Mouse (Mus musculus): ENCODE data around the gene Elovl1.

The Elovl1 gene

GRCm38 (mm10) chr4:118429215-118429895 is 1.5 kb downstream of the Elovl1 start:
- no peak for DNase-seq

GRCm38 (mm10) chr4:118432332-118432731 is 4.4 kb downstream of the Elovl1 start:
- no peak for DNase-seq

DNA sequence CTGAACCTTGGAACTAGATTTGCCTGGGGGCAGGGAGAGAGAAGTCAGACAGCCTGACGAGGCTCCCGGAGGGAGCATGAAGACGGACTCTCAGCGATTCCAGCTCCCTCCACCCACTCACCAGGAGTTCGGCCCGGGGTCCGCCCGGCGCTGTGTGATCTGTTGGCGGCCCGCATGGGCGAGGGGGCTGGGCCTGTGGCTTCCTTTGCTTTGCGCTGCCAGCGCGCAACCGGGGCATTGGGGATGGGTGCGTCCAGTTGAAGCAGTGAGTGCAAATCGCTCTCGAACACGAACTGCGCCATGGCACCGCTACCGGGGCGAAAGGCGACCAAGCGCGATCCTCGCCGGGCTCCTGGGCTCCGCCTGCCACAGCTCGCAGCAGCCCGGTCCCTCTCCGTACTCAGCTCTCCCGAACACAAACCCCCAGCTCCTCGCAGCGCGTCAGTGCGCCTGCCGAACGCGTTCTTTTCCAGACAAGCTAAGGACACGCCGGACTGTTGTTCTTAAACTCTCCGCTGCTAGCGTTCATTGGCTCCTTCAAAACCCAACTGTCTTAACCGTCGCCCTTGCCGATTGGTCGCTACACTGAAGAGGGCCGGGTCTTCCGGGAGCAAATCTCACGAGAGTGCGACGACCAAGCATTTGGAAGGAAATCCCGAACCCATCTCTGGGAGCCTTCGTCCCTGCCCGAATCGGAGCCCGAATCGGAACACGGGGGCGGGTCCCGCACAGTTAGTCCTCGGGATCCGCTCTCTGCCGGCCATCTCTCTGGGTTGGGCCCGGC is 9.1 kb downstream of the Elovl1 start, which contains the start of gene Cdc20:
Gene Cdc20 (minus strand): TSS at position 533 of the 784 bp plus-strand sequence.
- peak; percentile 91 for DNase-seq

GRCm38 (mm10) chr4:118437829-118438253 is 9.9 kb downstream of the Elovl1 start:
- DNase-seq: no peak

- DNase-seq: peak; percentile 37
Observed at GRCm38 (mm10) chr4:118445088-118445487, 17.2 kb downstream of the Elovl1 start.

GRCm38 (mm10) chr4:118445781-118446414 is 18.0 kb downstream of the Elovl1 start:
- DNase-seq: no peak

DNA sequence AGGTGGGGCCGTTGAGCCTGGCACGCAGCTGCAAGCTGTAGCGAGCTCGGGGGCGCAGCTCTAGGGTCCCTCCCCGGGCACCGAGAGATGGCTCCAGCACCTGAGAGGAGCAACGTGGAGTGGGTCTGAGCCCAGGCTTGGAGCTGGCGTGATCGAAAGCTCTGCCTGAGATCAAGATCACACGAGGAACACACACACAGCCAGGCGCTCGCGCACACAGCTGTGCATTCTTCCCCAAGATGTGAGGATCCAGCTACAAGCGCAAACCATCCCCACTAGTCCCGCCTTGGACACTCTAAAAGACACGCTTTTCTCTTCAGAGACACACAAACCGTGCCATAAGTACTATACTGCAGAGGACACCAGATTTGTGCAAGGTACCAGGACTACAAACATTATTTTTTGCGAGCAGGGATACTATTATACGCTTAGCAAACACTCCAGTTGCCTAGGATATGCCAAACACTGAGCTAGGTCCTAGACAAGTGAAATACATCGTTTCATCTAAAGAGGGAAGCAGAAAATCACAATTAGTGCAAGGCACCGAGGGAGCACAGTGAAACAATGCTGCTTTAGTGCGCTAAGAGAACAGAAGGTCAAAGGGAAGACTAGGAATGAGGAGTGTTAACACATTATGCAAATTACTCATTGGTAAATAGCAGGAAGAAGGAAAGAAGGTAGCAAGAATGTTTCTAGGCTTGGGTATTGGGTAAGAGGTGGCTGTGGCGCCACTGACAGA is 18.7 kb downstream of the Elovl1 start:
- no peak for DNase-seq

- peak; percentile 44 for DNase-seq
Observed at GRCm38 (mm10) chr4:118457345-118457975, 29.6 kb downstream of the Elovl1 start, which contains the start of gene Mpl. Mpl (minus strand) TSS chr4:118457513.

- peak; percentile 41 for DNase-seq
Observed at GRCm38 (mm10) chr4:118464956-118465355, 37.1 kb downstream of the Elovl1 start.

GRCm38 (mm10) chr4:118465697-118466163 is 37.8 kb downstream of the Elovl1 start:
- no peak for DNase-seq

DNA sequence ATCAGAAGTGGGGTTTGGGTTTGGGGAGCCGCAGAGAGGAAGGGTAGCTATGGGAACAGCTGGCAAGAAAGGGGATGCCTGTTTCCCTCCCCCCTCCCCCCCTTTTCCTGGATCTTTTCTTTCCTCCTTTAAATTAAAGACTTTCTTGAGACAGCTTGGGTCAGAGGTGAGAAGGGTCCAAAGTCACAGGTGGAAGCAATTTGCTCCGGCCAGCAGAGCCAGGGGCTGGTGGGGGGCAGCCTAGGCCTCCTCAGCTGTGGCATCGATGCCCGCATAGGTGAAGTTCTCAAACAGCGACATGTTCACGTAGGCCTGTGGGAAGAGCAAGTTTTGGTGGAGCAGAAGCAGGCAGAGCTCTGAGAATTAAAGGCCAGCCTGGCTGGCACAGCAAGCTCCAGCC is 43.4 kb downstream of the Elovl1 start:
- no peak for DNase-seq

GRCm38 (mm10) chr4:118472687-118473086 is 44.8 kb downstream of the Elovl1 start:
- no peak for DNase-seq

DNA sequence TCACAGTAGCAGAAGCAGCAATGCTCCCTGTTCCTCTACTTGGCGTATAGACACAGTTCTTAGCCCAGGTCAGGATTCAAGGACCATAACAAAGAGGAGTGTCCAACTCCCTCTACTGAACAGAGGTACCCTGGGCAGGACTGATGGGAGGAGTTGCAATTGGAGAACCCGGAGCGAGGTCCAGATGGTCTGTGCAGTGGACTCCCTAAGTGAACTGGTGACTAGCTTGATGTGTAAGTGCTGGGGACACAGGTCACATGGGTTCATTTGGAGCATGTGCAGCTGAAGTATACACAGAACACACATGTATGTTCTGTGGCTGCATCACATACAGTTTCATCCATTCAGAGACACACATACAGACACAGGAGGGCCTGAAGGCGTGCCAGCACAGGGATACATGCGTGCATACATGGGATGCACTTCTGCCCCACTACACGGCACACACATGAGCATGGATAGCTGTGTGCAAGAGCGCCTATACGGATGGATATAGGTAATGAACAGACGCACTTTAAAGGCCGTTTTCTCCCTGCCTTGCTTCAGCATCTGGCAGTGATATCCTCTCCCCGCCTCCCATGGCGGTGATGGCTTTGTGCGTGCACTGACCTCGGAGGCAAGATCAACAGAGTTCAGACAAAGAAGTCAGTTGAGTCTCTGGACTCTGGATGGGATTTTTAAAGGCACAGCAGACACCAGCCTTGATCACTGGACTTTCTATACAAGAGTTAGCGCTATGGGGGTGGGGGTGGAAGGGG is 49.1 kb downstream of the Elovl1 start:
- DNase-seq: no peak

Measured in right cerebral cortex, adult 18-20 months (tissue).